Mouse (Mus musculus) liver, embryonic 11.5 days (tissue): ENCODE data around the gene Rab3ip. TPM values are rescaled to one million over a fixed set of nuclear protein-coding genes. Genes with fewer than 3 reads are reported as not detected.

Experiments
- ATAC-seq: fragments of 200-750 bp; cut with Nextera tagmentation; replicated peaks from 2 replicates; pipeline ENCODE4 v1.8.0; 2017; ENCODE audit warnings: moderate number of reproducible peaks, mild to moderate bottlenecking, moderate TSS enrichment, moderate library complexity; ENCODE audit not compliant: low FRiP score
- DNase-seq: peaks from one replicate; pipeline ENCODE4 v3.0.0-alpha.2; 2017; ENCODE audit warnings: low spot score
- H3K27ac ChIP-seq: fragments of 300-500 bp; sonication (generic); 2 replicates; pipeline ENCODE4 v1.5.1; 2014; ENCODE audit warnings: mild to moderate bottlenecking, low read depth, low read length, control low read depth
- H3K27me3 ChIP-seq: fragments of 300-500 bp; sonication (generic); replicated peaks from 2 replicates; pipeline ENCODE4 v1.6.1; 2014; ENCODE audit warnings: low read length, mixed read lengths; ENCODE audit not compliant: control insufficient read depth, insufficient read depth
- H3K36me3 ChIP-seq: fragments of 300-500 bp; sonication (generic); 2 replicates; pipeline ENCODE4 v1.6.1; 2014; ENCODE audit warnings: mild to moderate bottlenecking, low read length, moderate library complexity, mixed read lengths; ENCODE audit not compliant: control insufficient read depth, insufficient read depth
- H3K4me1 ChIP-seq: fragments of 300-500 bp; sonication (generic); replicated peaks from 2 replicates; pipeline ENCODE4 v1.6.1; 2014; ENCODE audit warnings: low read length, mixed read lengths; ENCODE audit not compliant: control insufficient read depth, insufficient read depth
- H3K4me2 ChIP-seq: fragments of 300-500 bp; sonication (generic); 2 replicates; pipeline ENCODE4 v1.6.1; 2014; ENCODE audit warnings: mild to moderate bottlenecking, control low read depth, moderate library complexity
- H3K4me3 ChIP-seq: fragments of 300-500 bp; sonication (generic); 2 replicates; pipeline ENCODE4 v1.5.1; 2014; ENCODE audit warnings: low read depth, low read length, control low read depth
- H3K9ac ChIP-seq: fragments of 300-500 bp; sonication (generic); 2 replicates; pipeline ENCODE4 v1.6.1; 2014; ENCODE audit warnings: low read depth, low read length, control low read depth
- H3K9me3 ChIP-seq: fragments of 300-500 bp; sonication (generic); 2 replicates; pipeline ENCODE4 v1.6.1; 2016; ENCODE audit warnings: low read length, inconsistent platforms, mixed read lengths; ENCODE audit not compliant: control insufficient read depth
- WGBS: fragments of 180-500 bp; shearing (Covaris S2); extraction: QIAGEN DNeasy Blood & Tissue Kit; methylation state at CpG from one replicate; pipeline ENCODE4 v1.1.7; 2014; 5-methylcytosine and 5-hydroxymethylcytosine counted together
- polyA plus RNA-seq: library from polyadenylated mRNA; unstranded; fragments of >200 nt; fragmentation: Nextera tagmentation; extraction: Ambion mirVana; gene quantifications from 2 replicates; pipeline ENCODE4 v1.2.1, GENCODE M21; 2014

Rab3ip gene
- polyA plus RNA-seq, result 16.2 and 17.1 TPM in 2 replicates

- under 1% methylated on average over 78 of the region's 103 CpGs for WGBS
- ATAC-seq, result peak; percentile 93
These were observed at the start of gene Rab3ip for GRCm38 (mm10) chr10:116950009-116950769. Rab3ip (minus strand) TSS chr10:116950769.

GRCm38 (mm10) chr10:116998716-116999455, 48.3 kb upstream of the Rab3ip start:
- Histone ChIP-seq H3K27ac (no peak overlapping the region), H3K4me1 (no peaks in the 10 kb centered on the region), H3K4me3 (no peak overlapping the region), H3K9ac (no peak overlapping the region), H3K36me3 (no peaks in the 10 kb centered on the region), H3K9me3 (no peaks in the 10 kb centered on the region), H3K27me3 (no peaks in the 10 kb centered on the region), H3K4me2 (no peak overlapping the region)
- 78% methylated on average over 17 of the region's 17 CpGs for WGBS
- ATAC-seq (no peak), DNase-seq (no peak)

More at GRCm38 (mm10) chr10:116950009-116950769, at the start of gene Rab3ip:
- peak within 1 kb of the TSS; percentile 75 for H3K4me3 ChIP-seq
- no peaks in the 10 kb centered on the region for H3K36me3 ChIP-seq
- H3K9ac ChIP-seq, result peak within 1 kb of the TSS; percentile 79
- peak within 1 kb of the TSS; percentile 80; the same call in 1 of the 2 replicates for H3K27ac ChIP-seq
- H3K4me2 ChIP-seq, result peak within 1 kb of the TSS; percentile 79
- H3K27me3 ChIP-seq, result no peaks in the 10 kb centered on the region
- peak; percentile 96 for DNase-seq
- 0 out of 2 replicates have a peak, but pooled peaks cover 3% of the 10 kb centered on the region for H3K4me1 ChIP-seq
- no peaks in the 10 kb centered on the region for H3K9me3 ChIP-seq

- DNase-seq (peak; percentile 43), ATAC-seq (0 out of 2 replicates have a peak, but pooled peaks have one; percentile 29)
- H3K9ac ChIP-seq, result no peak overlapping the region
- no peak overlapping the region for H3K4me3 ChIP-seq
- H3K4me1 ChIP-seq, result no peaks in the 10 kb centered on the region
- no peaks in the 10 kb centered on the region for H3K9me3 ChIP-seq
- no peak overlapping the region for H3K4me2 ChIP-seq
- no peaks in the 10 kb centered on the region for H3K36me3 ChIP-seq
- 49% methylated on average over 6 of the region's 6 CpGs for WGBS
- no peak overlapping the region for H3K27ac ChIP-seq
- H3K27me3 ChIP-seq, result no peaks in the 10 kb centered on the region
These were observed 45.6 kb upstream of the Rab3ip start for GRCm38 (mm10) chr10:116996236-116996600.

- Histone ChIP-seq H3K9ac (no peak overlapping the region), H3K9me3 (no peaks in the 10 kb centered on the region), H3K36me3 (no peaks in the 10 kb centered on the region), H3K27ac (no peak overlapping the region), H3K27me3 (no peaks in the 10 kb centered on the region), H3K4me2 (no peak overlapping the region), H3K4me3 (no peak overlapping the region), H3K4me1 (no peaks in the 10 kb centered on the region)
- ATAC-seq (no peak), DNase-seq (no peak)
- WGBS, result 58% methylated on average over 6 of the region's 6 CpGs
These were observed 45.1 kb upstream of the Rab3ip start for GRCm38 (mm10) chr10:116995584-116996235.

- no peak for ATAC-seq
These were observed 44.6 kb upstream of the Rab3ip start for GRCm38 (mm10) chr10:116995162-116995561.

GRCm38 (mm10) chr10:116993971-116994370, 43.4 kb upstream of the Rab3ip start:
- no peak for DNase-seq
- WGBS, result 89% methylated on average over 8 of the region's 8 CpGs
- no peaks in the 10 kb centered on the region for H3K27me3 ChIP-seq

More at GRCm38 (mm10) chr10:116995162-116995561, 44.6 kb upstream of the Rab3ip start:
- Histone ChIP-seq H3K27ac (no peak overlapping the region), H3K9me3 (no peaks in the 10 kb centered on the region), H3K4me1 (no peaks in the 10 kb centered on the region), H3K4me2 (no peak overlapping the region), H3K9ac (no peak overlapping the region), H3K36me3 (no peaks in the 10 kb centered on the region), H3K4me3 (no peak overlapping the region), H3K27me3 (no peaks in the 10 kb centered on the region)
- DNase-seq, result no peak
- 80% methylated on average over 5 of the region's 5 CpGs for WGBS

GRCm38 (mm10) chr10:116986264-116987082, 35.9 kb upstream of the Rab3ip start, which contains the start of gene Best3:
Best3 (plus strand) TSS chr10:116986314.
- Histone ChIP-seq H3K4me2 (no peak within 1 kb of the TSS), H3K27me3 (peaks cover 3% of the 10 kb centered on the region; the same call in 1 of the 2 replicates), H3K9ac (no peak within 1 kb of the TSS), H3K27ac (no peak within 1 kb of the TSS), H3K36me3 (no peaks in the 10 kb centered on the region), H3K4me1 (no peaks in the 10 kb centered on the region), H3K9me3 (no peaks in the 10 kb centered on the region), H3K4me3 (no peak within 1 kb of the TSS)
- DNase-seq, result no peak
- 61% methylated on average over 21 of the region's 21 CpGs for WGBS
- ATAC-seq, result no peak

More at GRCm38 (mm10) chr10:116993971-116994370, 43.4 kb upstream of the Rab3ip start:
- H3K9ac ChIP-seq, result no peak overlapping the region
- no peak for ATAC-seq
- no peaks in the 10 kb centered on the region for H3K4me1 ChIP-seq
- H3K4me3 ChIP-seq, result no peak overlapping the region
- no peaks in the 10 kb centered on the region for H3K36me3 ChIP-seq
- H3K9me3 ChIP-seq, result no peaks in the 10 kb centered on the region
- H3K4me2 ChIP-seq, result no peak overlapping the region
- H3K27ac ChIP-seq, result no peak overlapping the region

- WGBS, result 65% methylated on average over 12 of the region's 12 CpGs
- no peak for ATAC-seq
These were observed 34.3 kb upstream of the Rab3ip start for GRCm38 (mm10) chr10:116984836-116985235.

More at GRCm38 (mm10) chr10:116984836-116985235, 34.3 kb upstream of the Rab3ip start:
- Histone ChIP-seq H3K27ac (no peak overlapping the region), H3K9me3 (no peaks in the 10 kb centered on the region), H3K4me1 (no peaks in the 10 kb centered on the region), H3K4me3 (no peak overlapping the region), H3K27me3 (peaks cover 3% of the 10 kb centered on the region; the same call in 1 of the 2 replicates), H3K9ac (no peak overlapping the region), H3K36me3 (no peaks in the 10 kb centered on the region), H3K4me2 (no peak overlapping the region)
- DNase-seq, result no peak
